Mouse (Mus musculus) bone marrow, adult 2 months (tissue): Measurements from ENCODE around the gene Spata5. TPM values are rescaled to one million over a fixed set of nuclear protein-coding genes. Genes with fewer than 3 reads are reported as not detected.
A peak's percentile ranks its signal among the peaks of the same experiment; 100 is the strongest.
"Not testable (repeated sequence)": the region's sequence is repeated elsewhere in the genome, so short reads cannot be mapped to it uniquely, and the experiment has no call there.

Experiments
- H3K27ac ChIP-seq: fragments of 200-500 bp; 2 replicates; pipeline ENCODE4 v1.5.1; 2012; ENCODE audit warnings: low read depth, mild to moderate bottlenecking, control low read depth, inconsistent platforms, low read length; ENCODE audit not compliant: control insufficient read depth, poor library complexity, insufficient read depth
- H3K4me1 ChIP-seq: fragments of 200-500 bp; 2 replicates; pipeline ENCODE4 v1.6.1; 2011; ENCODE audit warnings: low read length; ENCODE audit not compliant: control insufficient read depth, insufficient read depth
- H3K4me3 ChIP-seq: fragments of 200-500 bp; replicated peaks from 2 replicates; pipeline ENCODE3; 2011; ENCODE audit warnings: mild to moderate bottlenecking, low read depth, low read length, control low read depth; ENCODE audit not compliant: control insufficient read depth
- CTCF ChIP-seq: fragments of 200-500 bp; IDR thresholded peaks from 2 replicates; pipeline ENCODE4 v1.5.1; 2011; ENCODE audit warnings: low read length, control low read depth; ENCODE audit not compliant: control insufficient read depth, insufficient read depth
- POLR2A ChIP-seq: fragments of 200-500 bp; IDR thresholded peaks from 2 replicates; pipeline ENCODE4 v1.6.1; 2011; ENCODE audit warnings: low read depth, mild to moderate bottlenecking, control low read depth, low read length, borderline replicate concordance; ENCODE audit not compliant: control insufficient read depth
- WGBS: fragments of 180-500 bp; shearing (Covaris S2); methylation state at CpG from one replicate; pipeline ENCODE4 v1.1.7; 2018; 5-methylcytosine and 5-hydroxymethylcytosine counted together
- polyA plus RNA-seq: library from polyadenylated mRNA; stranded (reverse); fragments of >200 nt; gene quantifications from 2 replicates; pipeline ENCODE4 v1.2.4, GENCODE M21; 2011; ENCODE audit warnings: low replicate concordance; ENCODE audit not compliant: missing spikeins, insufficient read depth, insufficient read length

The Spata5 gene
- polyA plus RNA-seq, 1 experiment = 11.7 TPM

- H3K4me1 ChIP-seq = no peaks in the 10 kb centered on the region; the same call in 1 of the 2 replicates
- H3K4me3 ChIP-seq = no peak overlapping the region
- TF ChIP-seq CTCF (no peak), POLR2A (no peak)
- no peak overlapping the region for H3K27ac ChIP-seq
Observed at GRCm38 (mm10) chr3:37503846-37504245, 84.2 kb downstream of the Spata5 start.

GRCm38 (mm10) chr3:37510055-37511032 lies 90.6 kb downstream of the Spata5 start:
- TF ChIP-seq POLR2A (no peak), CTCF (no peak)
- Histone ChIP-seq H3K4me1 (no peaks in the 10 kb centered on the region; the same call in 1 of the 2 replicates), H3K4me3 (no peak overlapping the region), H3K27ac (no peak overlapping the region)
- WGBS = 56% methylated on average over 7 of the region's 7 CpGs

GRCm38 (mm10) chr3:37515485-37515884 lies 95.8 kb downstream of the Spata5 start:
- H3K4me3 ChIP-seq = no peak overlapping the region
- no peaks in the 10 kb centered on the region for H3K4me1 ChIP-seq
- TF ChIP-seq CTCF (peak; percentile 77), POLR2A (no peak)
- H3K27ac ChIP-seq = no peak overlapping the region
- 28% methylated on average over 2 of the region's 2 CpGs for WGBS

GRCm38 (mm10) chr3:37516379-37516778 lies 96.7 kb downstream of the Spata5 start:
- Histone ChIP-seq H3K27ac (no peak overlapping the region), H3K4me3 (no peak overlapping the region), H3K4me1 (no peaks in the 10 kb centered on the region)
- TF ChIP-seq POLR2A (no peak), CTCF (no peak)
- WGBS = 88% methylated on average over 2 of the region's 2 CpGs

GRCm38 (mm10) chr3:37518611-37519010 lies 98.9 kb downstream of the Spata5 start:
- H3K4me1 ChIP-seq = no peaks in the 10 kb centered on the region
- TF ChIP-seq POLR2A = no peak
- no peak for TF ChIP-seq CTCF
- no peak overlapping the region for H3K4me3 ChIP-seq
- H3K27ac ChIP-seq = no peak overlapping the region

GRCm38 (mm10) chr3:37520334-37521023 lies 100.8 kb downstream of the Spata5 start:
- TF ChIP-seq CTCF = no peak
- TF ChIP-seq POLR2A = no peak
- no peaks in the 10 kb centered on the region for H3K4me1 ChIP-seq

GRCm38 (mm10) chr3:37532079-37532478 lies 112.4 kb downstream of the Spata5 start:
- no peak for TF ChIP-seq CTCF
- TF ChIP-seq POLR2A = no peak
- Histone ChIP-seq H3K4me3 (no peak overlapping the region), H3K4me1 (no peaks in the 10 kb centered on the region), H3K27ac (no peak overlapping the region)

More at GRCm38 (mm10) chr3:37520334-37521023, 100.8 kb downstream of the Spata5 start:
- Histone ChIP-seq H3K4me3 (no peak overlapping the region), H3K27ac (no peak overlapping the region)
- 81% methylated on average over 3 of the region's 3 CpGs for WGBS

GRCm38 (mm10) chr3:37540701-37541100 lies 121.0 kb downstream of the Spata5 start:
- WGBS = 93% methylated on average over 2 of the region's 2 CpGs
- H3K4me3 ChIP-seq, H3K27ac ChIP-seq, H3K4me1 ChIP-seq: not testable (repeated sequence)
